Mouse (Mus musculus) heart, adult 11 months (tissue): ENCODE measurements around the gene Gfi1.

ENCODE experiments used
- DNase-seq: peaks from one replicate; pipeline ENCODE4 v3.0.0; 2022

Gfi1 gene

DNA sequence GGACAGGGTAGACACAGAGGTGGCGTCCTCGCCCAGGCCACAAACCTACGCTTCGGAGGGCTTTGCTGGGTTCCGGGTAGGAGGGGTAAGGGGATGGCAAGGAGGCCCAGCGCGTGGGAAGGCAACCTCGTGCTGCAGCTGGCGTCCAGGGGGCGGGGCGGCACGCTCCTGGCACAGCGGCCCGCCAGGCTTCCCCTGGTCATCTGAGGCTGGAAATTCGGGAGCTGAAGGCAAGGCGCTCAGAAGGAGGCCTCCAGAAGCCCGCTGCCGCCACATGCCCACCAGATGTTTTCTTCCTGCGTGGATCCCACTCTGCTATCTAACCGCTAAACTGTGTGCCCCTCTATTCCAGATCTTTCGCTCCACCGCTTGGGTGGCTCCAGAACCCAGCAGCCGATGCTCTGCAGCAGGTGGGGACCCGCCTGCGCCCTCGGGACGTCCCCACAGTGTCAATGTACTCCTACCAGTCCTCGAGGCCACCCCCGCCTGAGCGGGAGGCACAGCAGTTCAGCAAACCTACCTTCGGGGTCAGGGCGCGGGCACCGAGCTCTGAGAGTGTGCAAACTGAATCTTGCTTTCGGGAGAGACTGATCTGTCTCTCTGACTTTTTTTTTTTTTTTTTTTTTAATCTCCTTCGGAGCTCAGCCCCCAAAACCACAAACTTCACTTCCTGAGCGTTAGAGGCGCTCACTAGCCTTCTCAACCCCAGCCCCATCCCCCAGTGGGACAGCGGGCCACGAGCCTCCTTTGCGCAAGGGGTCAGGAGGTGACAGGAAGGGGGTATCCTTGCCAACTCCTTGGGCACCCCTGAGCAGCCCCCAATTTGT, at the start of gene Gfi1:
Gfi1 (minus strand) TSS at position 602 of the 827 bp plus-strand sequence.
- peak; percentile 90 for DNase-seq

DNA sequence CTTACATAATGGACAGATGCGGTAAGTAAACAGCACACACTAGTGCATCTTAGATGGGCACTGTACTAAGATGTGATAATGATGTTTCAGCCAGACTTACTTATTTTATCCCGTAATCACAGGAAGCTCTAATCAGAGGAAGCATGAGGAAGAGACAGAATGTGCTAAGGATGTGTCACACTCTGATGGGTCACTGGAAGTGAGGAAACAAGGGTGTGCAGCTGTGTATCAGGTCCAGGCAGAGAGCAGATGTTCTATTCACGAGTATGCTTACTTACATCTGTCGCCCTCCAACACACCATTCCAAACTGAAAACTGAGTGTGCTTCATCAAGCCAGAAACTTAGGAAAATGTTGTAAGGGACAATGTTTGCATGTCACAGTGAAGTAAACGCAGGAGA, 46.2 kb upstream of the Gfi1 start:
- no peak for DNase-seq

DNA sequence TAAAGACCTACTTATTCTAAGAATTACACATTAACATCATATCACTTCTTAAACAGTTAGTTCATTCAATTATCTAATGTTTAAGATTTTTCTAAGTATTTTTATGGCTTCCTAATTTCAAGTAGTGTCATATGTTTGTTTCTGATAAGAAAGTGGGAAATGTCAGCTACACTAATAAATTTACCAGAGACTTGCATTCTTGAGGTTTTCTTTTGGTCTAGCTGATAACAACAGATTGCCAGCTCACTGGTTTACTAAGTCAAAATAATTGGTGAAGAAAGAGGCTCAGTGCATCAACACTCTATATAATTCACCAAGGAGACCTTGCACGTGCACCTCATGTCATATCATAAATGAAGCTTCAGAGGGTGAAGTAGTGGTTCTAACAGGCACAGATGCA, 42.4 kb upstream of the Gfi1 start:
- DNase-seq, result no peak

DNA sequence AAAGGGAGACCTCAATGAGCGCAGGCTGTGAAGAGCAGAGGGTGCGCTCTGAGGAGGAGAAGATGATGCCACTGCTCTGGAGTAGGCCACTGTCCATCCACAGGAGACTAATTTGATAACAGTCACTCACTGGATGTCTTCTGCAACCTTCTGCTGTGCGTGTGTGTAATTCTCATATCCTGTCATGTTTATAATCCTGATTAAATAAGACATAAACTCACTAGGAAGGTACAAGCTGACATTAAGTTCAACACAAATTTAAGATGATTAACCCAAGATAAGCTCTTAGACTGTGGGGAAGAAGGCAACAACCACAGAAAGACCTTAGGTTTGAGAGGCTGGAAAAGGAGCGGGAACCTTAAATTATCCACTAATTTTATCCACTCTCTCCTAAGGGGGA, 40.1 kb upstream of the Gfi1 start:
- peak; percentile 27 for DNase-seq

DNA sequence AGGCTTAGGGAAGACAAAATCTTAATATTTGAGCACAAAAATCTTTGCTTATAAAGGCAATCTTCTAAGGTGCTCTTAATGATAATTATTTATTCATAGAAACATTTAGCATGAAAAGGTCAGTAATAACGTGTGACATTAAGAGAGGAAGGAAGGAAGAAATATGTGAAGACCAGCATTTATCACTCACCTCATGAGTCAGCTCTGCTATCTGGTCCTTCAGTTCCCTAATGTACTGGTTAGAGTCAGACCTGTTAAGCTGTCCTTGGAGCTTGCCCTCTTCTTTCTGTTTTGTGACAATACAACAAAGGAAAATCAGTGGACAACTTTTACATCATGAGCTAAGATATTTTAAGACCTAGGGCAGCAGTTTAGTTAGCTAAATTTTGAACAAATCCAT, 38.6 kb upstream of the Gfi1 start:
- DNase-seq, result peak; percentile 21

DNA sequence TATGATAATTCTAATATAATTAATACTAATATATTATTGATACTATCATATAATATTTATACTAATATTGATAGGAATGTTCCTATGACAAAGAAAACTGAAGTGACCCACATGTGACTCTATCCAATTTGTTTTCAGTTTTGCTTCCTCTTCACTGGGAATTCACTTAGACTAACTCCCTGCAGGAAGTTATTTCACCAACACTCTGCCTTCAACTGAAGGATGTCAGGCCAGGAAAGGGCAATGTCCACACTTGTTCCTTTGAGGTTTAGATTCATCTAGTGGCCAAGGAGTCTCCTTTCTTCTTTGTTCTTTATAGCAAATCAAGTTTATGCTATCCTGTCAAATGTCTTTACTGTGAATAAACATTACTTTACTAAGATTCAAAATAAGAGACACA, 37.8 kb upstream of the Gfi1 start:
- DNase-seq, result peak; percentile 11

DNA sequence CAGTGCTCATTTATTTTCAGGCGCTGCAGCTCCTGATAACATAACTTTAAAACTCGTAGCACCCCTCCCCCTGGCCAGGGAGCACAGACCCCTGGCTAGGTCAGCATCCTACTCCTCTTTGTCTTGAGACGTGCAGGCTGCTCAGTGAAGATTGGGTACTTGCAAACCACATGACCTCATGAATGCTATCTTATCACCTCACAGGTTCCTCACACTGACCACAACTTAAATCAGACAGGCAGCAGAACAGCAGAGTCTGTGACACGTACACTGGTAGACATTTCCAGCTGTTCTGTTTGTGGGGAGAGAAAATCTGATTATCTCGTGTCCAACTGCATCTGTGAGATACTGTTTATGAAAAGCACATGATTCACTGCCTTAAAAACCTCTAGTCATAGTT, 33.3 kb upstream of the Gfi1 start:
- DNase-seq, result no peak

DNA sequence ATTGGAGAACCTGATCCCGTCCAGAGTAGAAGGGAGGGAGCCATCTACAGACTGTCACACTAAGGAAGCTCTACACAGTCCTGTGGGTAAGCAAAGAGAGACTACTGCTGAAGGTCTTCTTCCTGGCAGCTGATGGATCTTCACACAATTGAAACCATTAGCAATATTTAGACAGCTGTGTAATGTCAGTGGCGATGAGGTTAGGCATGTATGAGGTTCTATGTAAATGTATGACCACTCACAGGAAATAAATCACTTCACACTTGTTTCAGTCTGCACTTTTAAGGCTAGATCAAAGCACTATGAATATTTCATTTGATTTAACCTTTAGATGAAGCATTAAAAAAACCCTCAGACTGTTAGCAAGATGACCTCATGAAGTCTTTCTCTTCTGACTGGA, 30.2 kb upstream of the Gfi1 start:
- DNase-seq, result peak; percentile 21

DNA sequence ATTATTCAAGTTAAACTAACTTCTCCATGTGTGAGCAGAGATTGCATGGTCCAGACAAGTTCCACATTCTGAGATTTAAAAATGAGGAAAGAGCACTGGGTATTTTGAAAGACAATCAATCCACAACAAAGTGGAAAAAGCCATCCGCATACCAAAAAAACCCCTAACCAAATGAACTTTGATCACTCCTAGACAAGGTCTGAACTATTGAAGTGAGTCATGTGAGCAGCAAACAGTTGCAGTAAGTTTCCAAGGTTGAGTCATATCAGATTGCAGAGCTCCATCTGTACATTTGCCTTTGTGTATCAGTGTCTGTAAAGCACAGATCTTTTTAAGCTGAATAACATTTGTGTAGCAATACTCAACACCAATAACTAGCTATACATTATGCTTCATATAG, 28.9 kb upstream of the Gfi1 start:
- no peak for DNase-seq

DNA sequence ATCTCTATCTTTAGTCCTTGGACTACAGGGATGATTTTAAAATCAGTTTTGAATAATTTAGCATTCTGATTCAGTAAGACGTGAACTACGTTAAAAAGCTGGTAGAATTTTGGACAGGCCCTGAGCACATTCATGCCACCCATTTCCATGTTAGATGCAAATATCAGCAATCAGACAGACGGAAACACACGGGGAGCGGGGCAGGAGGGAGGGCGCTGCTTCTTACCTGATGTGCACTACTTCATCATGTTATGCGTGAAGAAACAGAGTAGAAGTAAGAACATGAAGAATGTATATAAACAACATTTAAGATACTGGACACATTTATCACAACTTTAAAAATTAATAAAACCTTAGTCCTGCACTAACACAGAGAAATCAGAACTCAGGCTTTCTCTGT, 27.8 kb upstream of the Gfi1 start:
- peak; percentile 34 for DNase-seq

DNA sequence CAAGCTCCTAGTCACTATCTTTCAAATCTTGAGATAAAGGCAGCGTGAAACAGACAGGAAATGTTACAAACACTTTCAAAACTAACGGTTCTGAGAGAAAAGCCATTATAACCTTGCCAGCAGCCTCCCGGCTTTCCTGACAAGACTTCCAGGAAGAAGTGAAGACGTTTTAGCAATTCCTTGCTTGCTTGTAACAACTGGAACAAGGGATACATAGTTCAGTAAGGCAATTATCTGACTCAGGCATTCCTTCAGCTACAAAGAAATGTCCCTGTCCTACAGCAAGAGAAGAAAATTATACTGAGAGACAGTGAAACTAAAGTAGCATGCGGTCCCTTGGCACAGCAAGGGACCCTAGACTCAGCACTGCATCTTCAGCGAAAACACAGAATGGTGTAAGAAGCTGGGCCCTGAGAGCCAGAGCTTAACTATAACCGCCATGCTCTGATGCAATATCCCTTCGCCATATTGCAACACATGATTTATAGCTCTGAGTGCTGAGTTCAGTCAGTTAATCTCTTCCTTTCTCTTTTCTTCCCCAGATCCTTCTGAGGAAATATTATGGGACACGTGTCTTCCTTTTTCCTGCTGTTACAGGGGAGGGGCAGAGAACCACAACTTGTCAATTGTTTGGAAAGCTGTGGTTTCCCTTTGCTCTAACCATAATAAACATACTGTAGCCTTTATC, 23.5 kb upstream of the Gfi1 start:
- DNase-seq, result no peak

DNA sequence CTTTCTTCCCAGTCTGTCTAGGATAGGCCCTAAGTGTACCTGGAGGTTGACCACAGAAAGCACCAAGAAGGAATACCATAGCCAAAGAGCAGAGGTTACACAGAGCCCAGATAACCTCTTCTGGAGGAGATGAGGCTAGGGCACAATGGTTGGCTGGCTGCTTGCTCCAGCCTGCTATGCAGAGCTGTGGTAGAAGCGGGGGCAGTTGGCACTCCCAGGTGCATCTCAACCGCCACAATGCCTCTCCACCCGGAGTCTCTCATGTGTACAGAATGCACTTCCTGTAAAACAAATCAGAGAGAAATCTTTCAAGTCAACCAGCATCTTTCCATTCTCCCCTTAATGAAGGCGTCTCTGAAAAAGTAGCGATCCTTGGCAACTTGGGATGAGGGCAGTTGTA, 13.2 kb upstream of the Gfi1 start:
- peak; percentile 23 for DNase-seq

DNA sequence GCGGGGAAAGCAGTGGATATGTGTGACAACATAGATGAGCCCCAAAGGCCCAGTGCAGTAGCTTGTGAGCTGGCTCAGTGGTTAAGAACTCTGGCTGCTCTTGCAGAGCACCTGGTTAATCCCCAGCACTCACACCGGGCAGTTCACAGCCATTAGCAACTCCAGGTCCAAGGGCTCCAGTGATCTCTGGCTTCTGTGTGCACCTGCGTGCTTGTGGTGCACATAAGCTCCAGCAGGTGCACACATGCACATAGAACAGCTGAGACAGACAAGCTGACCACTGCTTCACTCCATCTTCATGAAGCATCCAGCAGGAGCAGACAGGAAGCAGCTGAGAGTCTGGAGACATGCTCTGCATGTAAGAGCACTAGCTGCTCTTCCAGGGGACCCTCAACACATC, 12.5 kb upstream of the Gfi1 start:
- DNase-seq, result peak; percentile 35

DNA sequence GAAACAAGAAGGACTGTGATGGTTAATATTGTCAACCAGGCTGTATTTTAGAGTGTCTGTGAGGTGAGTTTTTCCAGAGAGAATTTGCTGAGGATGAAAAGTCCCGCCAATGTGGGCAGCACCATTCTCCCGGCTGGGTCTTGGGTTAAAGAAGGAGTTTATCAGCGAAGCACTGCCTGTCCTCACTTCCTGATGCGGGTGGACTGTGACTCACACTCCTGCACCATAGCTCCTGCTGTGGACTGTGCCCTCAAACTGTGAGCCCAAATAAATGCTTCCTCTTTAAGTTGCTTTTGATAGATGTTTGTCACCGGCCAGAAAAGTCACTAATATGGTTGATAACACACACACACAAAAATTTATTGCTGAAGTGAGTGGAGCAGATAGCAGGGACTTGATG, 10.3 kb upstream of the Gfi1 start:
- peak; percentile 72 for DNase-seq

DNA sequence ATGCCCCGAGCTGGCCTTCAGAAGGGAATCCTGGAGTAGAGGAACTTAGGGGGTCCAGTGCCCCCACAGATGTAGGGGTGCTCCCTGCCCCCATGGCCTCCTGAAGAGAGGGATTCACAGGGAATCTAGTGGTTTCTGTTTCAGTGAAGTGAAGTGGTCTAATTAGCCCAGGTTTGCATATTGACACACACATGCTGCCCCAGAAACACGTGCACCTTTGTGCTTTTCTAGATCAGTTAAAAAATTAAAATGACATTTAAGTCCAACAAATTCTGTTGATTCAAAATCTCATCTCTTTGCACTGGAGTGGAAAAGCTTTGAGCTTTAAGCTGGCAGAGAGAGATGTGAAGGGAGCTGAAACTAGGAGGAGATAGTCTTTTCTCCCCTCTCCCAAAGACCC, 6.0 kb upstream of the Gfi1 start:
- no peak for DNase-seq

DNA sequence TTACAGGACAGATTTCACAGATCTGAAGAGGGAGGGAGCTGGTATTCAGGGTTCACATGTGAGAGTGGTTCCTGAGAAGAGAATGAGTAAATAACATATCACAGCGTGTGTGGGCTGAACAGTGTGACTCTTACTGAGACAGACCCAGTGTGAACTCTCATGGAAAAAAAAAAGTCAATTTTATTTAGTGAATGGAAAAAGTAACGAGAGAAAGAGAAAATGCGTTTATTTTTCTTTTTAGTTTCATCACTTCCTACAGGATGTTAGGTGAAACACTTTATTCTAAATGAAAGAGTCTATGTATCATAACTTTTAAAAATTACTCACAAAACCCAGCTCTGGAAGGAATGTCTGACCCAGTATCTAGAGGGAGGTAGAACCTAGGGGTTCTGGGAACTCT, 5.6 kb upstream of the Gfi1 start:
- DNase-seq, result no peak

DNA sequence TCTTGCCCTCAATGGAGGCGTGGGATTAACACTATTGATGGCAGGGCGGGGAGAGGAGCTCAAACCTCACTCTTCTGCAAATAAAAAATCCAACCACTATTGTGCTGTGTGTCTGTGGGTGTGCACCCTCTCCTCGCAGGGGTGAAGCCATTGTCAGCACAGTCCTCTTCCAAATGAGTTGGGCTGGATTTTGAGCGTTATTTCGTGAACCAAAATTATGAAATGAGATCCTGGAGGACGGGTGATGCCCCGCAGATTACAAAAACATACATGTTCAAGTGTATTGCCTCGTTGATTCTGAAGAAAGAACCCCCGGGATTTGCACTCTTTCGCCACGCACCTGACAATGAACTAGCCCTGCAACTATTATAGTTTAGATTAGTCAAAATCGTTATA, 1.2 kb upstream of the Gfi1 start:
- DNase-seq, result peak; percentile 73

DNA sequence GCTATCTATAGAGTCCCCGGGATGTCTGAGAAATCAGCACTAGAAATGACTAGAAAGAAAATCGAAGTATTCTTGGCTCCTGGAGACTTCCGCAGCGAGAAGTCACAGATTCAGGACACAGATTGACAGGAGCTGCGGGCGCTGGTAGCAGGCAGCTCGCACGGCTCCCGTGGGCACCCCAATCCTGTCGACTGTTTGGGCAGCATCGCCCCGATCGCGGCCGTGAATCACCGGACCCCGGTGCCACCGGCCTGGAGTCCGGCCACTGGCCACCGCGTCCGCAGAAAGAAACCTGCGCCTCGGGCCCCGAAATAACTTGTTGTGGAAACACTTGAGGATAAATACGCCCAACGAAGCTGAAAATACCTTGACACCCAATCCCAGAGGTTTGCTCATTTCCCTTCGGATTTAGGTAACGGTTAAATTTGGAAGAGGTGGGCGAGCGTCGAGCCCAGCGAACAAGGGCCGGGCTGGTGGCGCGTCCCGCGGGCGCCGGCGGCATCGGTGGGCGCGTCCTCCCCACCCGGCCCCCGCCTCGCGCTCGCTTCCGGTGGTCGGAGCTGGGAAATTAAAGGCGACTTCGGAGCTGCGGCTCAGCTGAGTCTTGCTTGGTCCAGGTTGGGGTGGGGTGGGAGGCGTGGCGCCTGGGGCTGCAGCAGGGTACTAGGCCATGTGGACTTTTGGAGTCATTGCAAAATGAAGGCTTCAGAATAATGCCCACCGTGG, 608 bp upstream of the Gfi1 start:
- peak; percentile 86 for DNase-seq

DNA sequence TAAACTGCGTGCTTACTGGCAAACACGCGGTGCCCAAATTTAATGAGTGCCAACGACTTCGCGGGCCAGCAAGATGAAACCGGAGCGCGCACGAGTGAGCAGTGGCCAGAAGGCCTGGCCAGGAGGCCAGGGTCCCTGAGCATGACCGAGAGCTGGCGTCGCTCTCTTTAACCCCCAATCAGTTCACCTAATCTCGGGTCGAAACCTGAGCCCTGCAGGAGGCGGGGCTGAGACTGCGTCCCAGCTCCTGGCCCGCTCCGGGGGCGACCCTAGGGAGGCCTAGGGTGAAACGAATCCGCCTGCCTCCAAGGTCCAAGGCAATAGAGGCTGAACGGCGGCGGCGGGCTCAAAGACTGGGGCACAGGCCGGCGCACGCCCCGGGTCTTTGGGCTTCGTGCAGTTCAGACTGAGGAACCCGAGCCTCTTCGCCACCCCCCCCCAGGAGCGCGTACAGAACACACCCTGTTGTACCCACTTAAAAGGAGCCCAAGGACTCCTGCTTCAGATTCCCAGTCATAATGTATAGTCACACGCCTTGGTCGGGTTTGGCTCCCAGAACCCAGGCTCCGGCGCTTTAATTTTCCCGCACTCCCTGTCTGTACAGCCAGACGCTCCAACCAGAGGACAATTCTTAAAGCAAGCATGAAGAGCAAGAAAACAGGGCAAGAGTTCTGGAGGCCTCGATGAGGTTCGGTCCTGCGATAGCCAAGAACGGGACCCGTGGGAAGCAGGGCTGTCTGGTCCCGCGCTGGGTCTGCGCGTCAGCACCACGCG, 988 bp downstream of the Gfi1 start:
- peak; percentile 84 for DNase-seq

DNA sequence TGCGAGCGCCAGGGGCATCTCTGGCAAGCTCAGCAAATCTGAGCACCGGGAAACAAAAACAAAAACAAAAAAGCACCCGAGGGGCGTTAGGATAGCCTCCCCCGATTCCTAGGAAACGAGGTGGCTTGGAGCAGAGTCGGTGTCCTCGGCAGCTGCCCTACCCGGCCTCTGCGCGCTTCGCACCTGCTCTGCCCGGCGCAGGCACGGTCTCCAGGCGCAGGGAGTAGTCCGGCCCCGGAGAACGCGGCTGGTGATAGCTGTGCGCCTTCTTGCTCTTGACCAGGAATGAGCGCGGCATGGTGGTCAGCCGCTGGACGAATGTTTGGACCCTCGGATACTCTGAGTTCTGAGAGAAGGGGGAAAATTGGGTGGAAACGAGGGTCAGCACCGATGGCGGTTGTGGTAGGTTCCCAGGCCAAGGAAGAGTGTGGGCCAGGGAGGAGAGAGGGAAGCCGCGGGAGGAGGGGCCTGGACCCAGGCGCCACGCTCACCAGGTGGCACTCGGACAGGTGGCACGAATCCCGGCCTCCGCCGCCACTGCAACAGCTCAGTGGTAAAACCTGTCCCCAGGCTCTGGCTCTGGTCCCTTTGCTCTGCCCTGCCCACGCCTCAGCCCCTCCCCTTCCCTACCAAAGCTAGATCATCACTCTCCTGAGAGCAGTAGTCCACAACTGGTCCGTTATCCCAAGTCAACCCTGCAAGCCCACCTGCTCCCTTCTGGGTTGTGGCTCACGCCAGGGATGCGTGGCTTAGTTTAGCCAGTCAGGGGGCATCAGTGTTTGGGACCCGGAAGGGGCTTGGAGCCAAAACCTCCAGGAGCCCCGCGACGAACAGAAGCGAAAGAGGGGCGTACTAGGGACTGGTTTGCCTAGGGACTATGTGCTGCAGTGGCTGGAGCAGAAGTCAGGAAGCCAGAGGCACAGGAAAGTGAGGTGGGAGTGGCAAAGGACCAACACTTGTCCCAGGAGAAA, 2.0 kb downstream of the Gfi1 start:
- peak; percentile 74 for DNase-seq

DNA sequence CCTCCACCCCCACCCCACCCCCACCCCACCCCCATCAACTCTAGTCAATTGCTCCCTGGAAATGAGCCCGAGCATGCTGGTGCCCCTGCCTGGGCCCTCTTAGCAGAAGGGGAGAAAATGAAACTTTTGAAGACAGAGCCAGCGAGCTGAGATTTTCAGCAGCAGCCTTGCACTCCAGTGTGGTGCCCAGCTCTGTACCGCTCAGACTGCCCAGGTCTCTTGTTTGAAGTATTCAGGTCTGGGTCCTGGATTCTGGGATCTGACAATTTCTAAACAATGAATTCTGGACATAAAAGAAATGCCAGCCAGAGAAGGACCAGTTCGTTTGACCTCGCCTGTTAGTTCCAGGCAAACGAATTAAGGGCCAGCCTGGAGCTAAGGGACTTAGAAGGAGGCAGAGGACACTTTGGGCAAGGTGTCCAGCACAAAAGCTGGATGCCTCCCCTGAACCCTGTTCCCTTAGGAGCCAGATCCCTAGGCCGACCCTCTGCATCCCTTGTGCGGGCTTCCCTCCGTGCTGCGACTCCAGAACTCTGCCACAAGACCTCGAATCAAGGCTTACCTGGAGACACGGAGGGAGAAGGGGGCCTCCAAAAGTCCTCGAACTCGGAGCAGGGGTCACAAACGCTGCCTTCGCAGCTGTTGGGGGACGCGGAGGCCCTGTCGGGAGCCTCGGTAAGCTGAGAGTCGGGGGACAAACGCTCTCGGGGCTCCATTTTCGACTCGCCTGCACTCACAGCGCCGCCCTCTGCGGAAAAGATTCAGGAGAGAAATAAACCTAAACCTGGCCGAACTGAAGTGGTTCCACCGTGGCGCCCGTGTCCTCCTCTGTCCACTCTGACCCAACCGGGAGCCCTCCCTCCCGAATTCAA, 2.9 kb downstream of the Gfi1 start:
- DNase-seq, result peak; percentile 69
